Mouse (Mus musculus) CD4-positive, CD25-positive, alpha-beta regulatory T cell, adult 2 months (primary cell): ENCODE data around the gene Sp6.

Experiments
- DNase-seq: peaks from one replicate; pipeline ENCODE4 v3.0.0-alpha.2; 2012; ENCODE audit warnings: low read depth, low spot score

Sp6 gene

GRCm38 (mm10) chr11:97021121-97021765, 8.0 kb downstream of the Sp6 start:
- DNase-seq: peak; percentile 57

- DNase-seq: peak; percentile 92
Observed at GRCm38 (mm10) chr11:97021873-97022484, 8.8 kb downstream of the Sp6 start.

- DNase-seq: no peak
Observed at GRCm38 (mm10) chr11:97024977-97025376, 11.8 kb downstream of the Sp6 start.

GRCm38 (mm10) chr11:97025721-97026344, 12.6 kb downstream of the Sp6 start:
- peak; percentile 95 for DNase-seq

- peak; percentile 91 for DNase-seq
Observed at GRCm38 (mm10) chr11:97029686-97030417, 16.7 kb downstream of the Sp6 start, which contains the start of gene Scrn2. Scrn2 (plus strand) TSS chr11:97029938.

- DNase-seq: no peak
Observed at GRCm38 (mm10) chr11:97030426-97030825, 17.2 kb downstream of the Sp6 start.

- DNase-seq: no peak
Observed at GRCm38 (mm10) chr11:97031977-97032376, 18.8 kb downstream of the Sp6 start.

- no peak for DNase-seq
Observed at GRCm38 (mm10) chr11:97032499-97032898, 19.3 kb downstream of the Sp6 start.

GRCm38 (mm10) chr11:97033781-97034180, 20.6 kb downstream of the Sp6 start:
- no peak for DNase-seq

GRCm38 (mm10) chr11:97036141-97036540, 22.9 kb downstream of the Sp6 start:
- DNase-seq: no peak

GRCm38 (mm10) chr11:97038881-97039280, 25.7 kb downstream of the Sp6 start:
- no peak for DNase-seq

- no peak for DNase-seq
Observed at GRCm38 (mm10) chr11:97040301-97041021, 27.3 kb downstream of the Sp6 start.

GRCm38 (mm10) chr11:97041022-97041899, 28.1 kb downstream of the Sp6 start, which contains the start of the genes Lrrc46 and Mrpl10:
Lrrc46 (minus strand) TSS chr11:97041407.
Mrpl10 (plus strand) TSS chr11:97041560.
- peak; percentile 98 for DNase-seq

- DNase-seq: no peak
Observed at GRCm38 (mm10) chr11:97044902-97045301, 31.7 kb downstream of the Sp6 start.

- peak; percentile 67 for DNase-seq
Observed at GRCm38 (mm10) chr11:97045861-97046260, 32.7 kb downstream of the Sp6 start.

- DNase-seq: no peak
Observed at GRCm38 (mm10) chr11:97048090-97048650, 35.0 kb downstream of the Sp6 start.

- DNase-seq: no peak
Observed at GRCm38 (mm10) chr11:97049492-97050085, 36.4 kb downstream of the Sp6 start.

- DNase-seq: peak; percentile 83
Observed at GRCm38 (mm10) chr11:97050216-97050943, 37.2 kb downstream of the Sp6 start, which contains the start of gene Osbpl7. Osbpl7 (plus strand) TSS chr11:97050628.
